Mouse (Mus musculus): Measurements from ENCODE around the gene Htra2. TPM values are rescaled to one million over a fixed set of nuclear protein-coding genes. Genes with fewer than 3 reads are reported as not detected.

Gene Htra2
- polyA plus RNA-seq, 1 experiment from 2014 or later = 35.7 TPM

- TF ChIP-seq EP300 (optimal IDR thresholded peaks at IDR 0.05) (no peak), CTCF (IDR thresholded peaks at IDR 0.05; ENCODE audit: low read depth) (no peak)
- 71% methylated on average over 6 of the region's 6 CpGs for WGBS
- no peaks in the 10 kb centered on the region for H3K4me1 ChIP-seq (replicated peaks; ENCODE audit: control insufficient read depth, insufficient read depth)
Observed at GRCm38 (mm10) chr6:83006114-83006513, 49.0 kb downstream of the Htra2 start.

GRCm38 (mm10) chr6:83005444-83006011 lies 49.5 kb downstream of the Htra2 start:
- 62% methylated on average over 10 of the region's 10 CpGs for WGBS
- Histone ChIP-seq H3K4me3 (ENCODE audit: low read depth, low read length) (no peak overlapping the region), H3K27ac (replicated peaks) (no peak overlapping the region), H3K9ac (ENCODE audit: low read length) (no peak overlapping the region; the same call in 1 of the 2 replicates), H3K9me3 (ENCODE audit: control insufficient read depth, low read length) (no peaks in the 10 kb centered on the region), H3K27me3 (ENCODE audit: control insufficient read depth, insufficient read depth, low read length) (no peaks in the 10 kb centered on the region), H3K36me3 (ENCODE audit: control insufficient read depth, insufficient read depth, low read length) (no peaks in the 10 kb centered on the region), H3K4me2 (replicated peaks; ENCODE audit: low read depth) (no peak overlapping the region), H3K4me1 (replicated peaks; ENCODE audit: control insufficient read depth, insufficient read depth) (no peaks in the 10 kb centered on the region)
- ATAC-seq (ENCODE audit: low FRiP score, low TSS enrichment) (no peak), DNase-seq (ENCODE audit: low spot score) (no peak)
- TF ChIP-seq EP300 (optimal IDR thresholded peaks at IDR 0.05) (no peak), CTCF (IDR thresholded peaks at IDR 0.05; ENCODE audit: low read depth) (no peak)

More at GRCm38 (mm10) chr6:83006114-83006513, 49.0 kb downstream of the Htra2 start:
- Histone ChIP-seq H3K9ac (ENCODE audit: low read length) (no peak overlapping the region), H3K9me3 (ENCODE audit: control insufficient read depth, low read length) (no peaks in the 10 kb centered on the region), H3K4me3 (ENCODE audit: low read depth, low read length) (no peak overlapping the region), H3K4me2 (replicated peaks; ENCODE audit: low read depth) (no peak overlapping the region), H3K27me3 (ENCODE audit: control insufficient read depth, insufficient read depth, low read length) (no peaks in the 10 kb centered on the region), H3K36me3 (ENCODE audit: control insufficient read depth, insufficient read depth, low read length) (no peaks in the 10 kb centered on the region), H3K27ac (replicated peaks) (no peak overlapping the region)
- ATAC-seq (ENCODE audit: low FRiP score, low TSS enrichment) = no peak
- no peak for DNase-seq (ENCODE audit: low spot score)

GRCm38 (mm10) chr6:83004872-83005271 lies 50.2 kb downstream of the Htra2 start:
- no peak for DNase-seq (ENCODE audit: low spot score)
- WGBS = 55% methylated on average over 7 of the region's 7 CpGs
- Histone ChIP-seq H3K9ac (ENCODE audit: low read length) (no peak overlapping the region), H3K4me2 (replicated peaks; ENCODE audit: low read depth) (no peak overlapping the region), H3K9me3 (ENCODE audit: control insufficient read depth, low read length) (no peaks in the 10 kb centered on the region), H3K4me1 (replicated peaks; ENCODE audit: control insufficient read depth, insufficient read depth) (no peaks in the 10 kb centered on the region), H3K36me3 (ENCODE audit: control insufficient read depth, insufficient read depth, low read length) (no peaks in the 10 kb centered on the region), H3K4me3 (ENCODE audit: low read depth, low read length) (no peak overlapping the region), H3K27me3 (ENCODE audit: control insufficient read depth, insufficient read depth, low read length) (no peaks in the 10 kb centered on the region), H3K27ac (replicated peaks) (no peak overlapping the region)
- no peak for TF ChIP-seq CTCF (IDR thresholded peaks at IDR 0.05; ENCODE audit: low read depth)
- TF ChIP-seq EP300 (optimal IDR thresholded peaks at IDR 0.05) = no peak
- ATAC-seq (ENCODE audit: low FRiP score, low TSS enrichment) = no peak

GRCm38 (mm10) chr6:83004309-83004708 lies 50.8 kb downstream of the Htra2 start:
- no peak for ATAC-seq (ENCODE audit: low FRiP score, low TSS enrichment)
- no peaks in the 10 kb centered on the region for H3K4me1 ChIP-seq (replicated peaks; ENCODE audit: control insufficient read depth, insufficient read depth)
- no peaks in the 10 kb centered on the region for H3K27me3 ChIP-seq (ENCODE audit: control insufficient read depth, insufficient read depth, low read length)
- no peak for TF ChIP-seq CTCF (IDR thresholded peaks at IDR 0.05; ENCODE audit: low read depth)
- TF ChIP-seq EP300 (optimal IDR thresholded peaks at IDR 0.05) = no peak
- H3K9me3 ChIP-seq (ENCODE audit: control insufficient read depth, low read length) = no peaks in the 10 kb centered on the region
- no peak overlapping the region for H3K4me2 ChIP-seq (replicated peaks; ENCODE audit: low read depth)
- H3K27ac ChIP-seq (replicated peaks) = no peak overlapping the region
- no peaks in the 10 kb centered on the region for H3K36me3 ChIP-seq (ENCODE audit: control insufficient read depth, insufficient read depth, low read length)
- DNase-seq (ENCODE audit: low spot score) = no peak
- no peak overlapping the region for H3K4me3 ChIP-seq (ENCODE audit: low read depth, low read length)
- WGBS = 75% methylated on average over 2 of the region's 2 CpGs
- H3K9ac ChIP-seq (ENCODE audit: low read length) = no peak overlapping the region

GRCm38 (mm10) chr6:83003850-83004249 lies 51.2 kb downstream of the Htra2 start:
- TF ChIP-seq EP300 (optimal IDR thresholded peaks at IDR 0.05) (no peak), CTCF (IDR thresholded peaks at IDR 0.05; ENCODE audit: low read depth) (no peak)
- Histone ChIP-seq H3K27ac (replicated peaks) (no peak overlapping the region), H3K9ac (ENCODE audit: low read length) (no peak overlapping the region), H3K9me3 (ENCODE audit: control insufficient read depth, low read length) (no peaks in the 10 kb centered on the region), H3K4me3 (ENCODE audit: low read depth, low read length) (no peak overlapping the region), H3K27me3 (ENCODE audit: control insufficient read depth, insufficient read depth, low read length) (no peaks in the 10 kb centered on the region), H3K4me2 (replicated peaks; ENCODE audit: low read depth) (no peak overlapping the region), H3K36me3 (ENCODE audit: control insufficient read depth, insufficient read depth, low read length) (no peaks in the 10 kb centered on the region), H3K4me1 (replicated peaks; ENCODE audit: control insufficient read depth, insufficient read depth) (no peaks in the 10 kb centered on the region)
- 92% methylated on average over 5 of the region's 5 CpGs for WGBS
- DNase-seq (ENCODE audit: low spot score) (no peak), ATAC-seq (ENCODE audit: low FRiP score, low TSS enrichment) (no peak)

GRCm38 (mm10) chr6:83003082-83003481 lies 52.0 kb downstream of the Htra2 start:
- H3K27ac ChIP-seq (replicated peaks) = no peak overlapping the region
- no peak overlapping the region for H3K4me3 ChIP-seq (ENCODE audit: low read depth, low read length)
- ATAC-seq (ENCODE audit: low FRiP score, low TSS enrichment) (no peak), DNase-seq (ENCODE audit: low spot score) (no peak)
- no peak overlapping the region for H3K9ac ChIP-seq (ENCODE audit: low read length)
- WGBS = 97% methylated on average over 1 of the region's 1 CpGs
- no peaks in the 10 kb centered on the region for H3K4me1 ChIP-seq (replicated peaks; ENCODE audit: control insufficient read depth, insufficient read depth)
- TF ChIP-seq EP300 (optimal IDR thresholded peaks at IDR 0.05) (no peak), CTCF (IDR thresholded peaks at IDR 0.05; ENCODE audit: low read depth) (no peak)
- H3K27me3 ChIP-seq (ENCODE audit: control insufficient read depth, insufficient read depth, low read length) = no peaks in the 10 kb centered on the region
- H3K4me2 ChIP-seq (replicated peaks; ENCODE audit: low read depth) = no peak overlapping the region
- H3K9me3 ChIP-seq (ENCODE audit: control insufficient read depth, low read length) = no peaks in the 10 kb centered on the region
- no peaks in the 10 kb centered on the region for H3K36me3 ChIP-seq (ENCODE audit: control insufficient read depth, insufficient read depth, low read length)

MicroRNAs within 50 kb of the gene (microRNA counts, 519-probe panel; counts per million panel counts)
- not detected for microRNA mmu-miR-3470a+mmu-miR-3470b

Small RNA genes lying within 50 kb of the gene (microRNA-seq; reads per million reads assigned to microRNA genes)
- not detected for gene Mir3470a
- not detected for gene Mir7040

Other genes starting within 250 kb of the Htra2 start
- gene Sema4f, start 115.5 kb downstream of the Htra2 start, polyA plus RNA-seq (2015; fragmentation: Nextera tagmentation; extraction: Ambion mirVana) = 0.58 and 0.67 TPM in 2 replicates
- 0.08 and 0.28 TPM in 2 replicates for gene M1ap, start 108.4 kb downstream of the Htra2 start, polyA plus RNA-seq (2015; fragmentation: Nextera tagmentation; extraction: Ambion mirVana)
- gene Dok1, start 21.8 kb downstream of the Htra2 start, polyA plus RNA-seq (2015; fragmentation: Nextera tagmentation; extraction: Ambion mirVana) = 8.3 TPM in 2 replicates
- 5.5 and 6.1 TPM in 2 replicates for gene Loxl3, start 21.1 kb downstream of the Htra2 start, polyA plus RNA-seq (2015; fragmentation: Nextera tagmentation; extraction: Ambion mirVana)
- 135 and 150 TPM in 2 replicates for gene Aup1, start 752 bp downstream of the Htra2 start, polyA plus RNA-seq (2015; fragmentation: Nextera tagmentation; extraction: Ambion mirVana)
- gene Dqx1, start 2.6 kb upstream of the Htra2 start, polyA plus RNA-seq (2015; fragmentation: Nextera tagmentation; extraction: Ambion mirVana) = 5.4 and 5.8 TPM in 2 replicates
- 2.4 TPM in 2 replicates for gene Tlx2, start 15.0 kb upstream of the Htra2 start, polyA plus RNA-seq (2015; fragmentation: Nextera tagmentation; extraction: Ambion mirVana)
- gene Pcgf1, start 22.6 kb upstream of the Htra2 start, polyA plus RNA-seq (2015; fragmentation: Nextera tagmentation; extraction: Ambion mirVana) = 13.1 and 14.0 TPM in 2 replicates
- gene Lbx2, start 31.1 kb upstream of the Htra2 start, polyA plus RNA-seq (2015; fragmentation: Nextera tagmentation; extraction: Ambion mirVana) = 0.53 and 0.56 TPM in 2 replicates
- 1.1 and 1.4 TPM in 2 replicates for gene Ccdc142, start 46.3 kb upstream of the Htra2 start, polyA plus RNA-seq (2015; fragmentation: Nextera tagmentation; extraction: Ambion mirVana)
- 1.1 and 1.3 TPM in 2 replicates for gene Gm42688, start 46.3 kb upstream of the Htra2 start, polyA plus RNA-seq (2015; fragmentation: Nextera tagmentation; extraction: Ambion mirVana)
- gene Mrpl53, start 53.8 kb upstream of the Htra2 start, polyA plus RNA-seq (2015; fragmentation: Nextera tagmentation; extraction: Ambion mirVana) = 108 and 117 TPM in 2 replicates
- 23.2 and 24.4 TPM in 2 replicates for gene Mogs, start 60.2 kb upstream of the Htra2 start, polyA plus RNA-seq (2015; fragmentation: Nextera tagmentation; extraction: Ambion mirVana)
- 57.4 and 59.4 TPM in 2 replicates for gene Wbp1, start 66.3 kb upstream of the Htra2 start, polyA plus RNA-seq (2015; fragmentation: Nextera tagmentation; extraction: Ambion mirVana)
- gene Ino80b, start 70.2 kb upstream of the Htra2 start, polyA plus RNA-seq (2015; fragmentation: Nextera tagmentation; extraction: Ambion mirVana) = 7.7 and 9.4 TPM in 2 replicates
- 18.5 and 20.4 TPM in 2 replicates for gene Rtkn, start 80.2 kb upstream of the Htra2 start, polyA plus RNA-seq (2015; fragmentation: Nextera tagmentation; extraction: Ambion mirVana)
- 1.6 and 1.7 TPM in 2 replicates for gene Wdr54, start 101.1 kb upstream of the Htra2 start, polyA plus RNA-seq (2015; fragmentation: Nextera tagmentation; extraction: Ambion mirVana)
- 1.1 TPM in 2 replicates for gene 1700003E16Rik, start 101.1 kb upstream of the Htra2 start, polyA plus RNA-seq (2015; fragmentation: Nextera tagmentation; extraction: Ambion mirVana)
- 42.9 and 43.5 TPM in 2 replicates for gene Dctn1, start 110.6 kb upstream of the Htra2 start, polyA plus RNA-seq (2015; fragmentation: Nextera tagmentation; extraction: Ambion mirVana)
- 0.08 and 0.18 TPM in 2 replicates for gene Slc4a5, start 164.6 kb upstream of the Htra2 start, polyA plus RNA-seq (2015; fragmentation: Nextera tagmentation; extraction: Ambion mirVana)